Mouse (Mus musculus): ENCODE measurements at regions not wholly inside any gene's neighbourhood (a gene's known extent, or its start where the extent isn't known, plus 50 kb on each side); places are given as distances from the start of the nearest gene placed in this dataset.

GRCm38 (mm10) chr13:48160161-48160560 is 100.9 kb upstream of the Id4 start:
- H3K36me3 ChIP-seq (ENCODE audit: control insufficient read depth, insufficient read depth), result no peaks in the 10 kb centered on the region
- no peaks in the 10 kb centered on the region for H3K27me3 ChIP-seq (ENCODE audit: control insufficient read depth, insufficient read depth, insufficient read length)
- no peak for TF ChIP-seq USF1 (IDR thresholded peaks at IDR 0.05; ENCODE audit: low read depth)
- no peak for TF ChIP-seq CEBPB (IDR thresholded peaks at IDR 0.05; ENCODE audit: low read depth)
- TF ChIP-seq CTCF (IDR thresholded peaks at IDR 0.05; ENCODE audit: control insufficient read depth, insufficient read depth, insufficient read length), result no peak
- no peak for TF ChIP-seq FOSL1 (IDR thresholded peaks at IDR 0.05; ENCODE audit: insufficient read depth, low read length, poor library complexity, severe bottlenecking)
- TF ChIP-seq MYOD1 (IDR thresholded peaks at IDR 0.05; ENCODE audit: control insufficient read depth, insufficient read length, low read depth), result no peak
- TF ChIP-seq MAX (IDR thresholded peaks at IDR 0.05), result no peak
- no peak overlapping the region for H3K4me3 ChIP-seq (ENCODE audit: insufficient read depth, poor library complexity, severe bottlenecking)
- H3K79me3 ChIP-seq (ENCODE audit: low read depth), result no peaks in the 10 kb centered on the region
- H3K79me2 ChIP-seq (ENCODE audit: control insufficient read depth, insufficient read depth), result no peaks in the 10 kb centered on the region
- no peak overlapping the region for H3ac ChIP-seq (ENCODE audit: control insufficient read depth, insufficient read length, low read depth)

- Histone ChIP-seq H3K79me3 (ENCODE audit: low read depth) (no peaks in the 10 kb centered on the region), H3ac (ENCODE audit: control insufficient read depth, insufficient read length, low read depth) (no peak overlapping the region), H3K36me3 (ENCODE audit: control insufficient read depth, insufficient read depth) (no peaks in the 10 kb centered on the region), H3K4me3 (ENCODE audit: insufficient read depth, poor library complexity, severe bottlenecking) (no peak overlapping the region), H3K27me3 (ENCODE audit: control insufficient read depth, insufficient read depth, insufficient read length) (no peaks in the 10 kb centered on the region), H3K79me2 (ENCODE audit: control insufficient read depth, insufficient read depth) (no peaks in the 10 kb centered on the region)
- TF ChIP-seq MYOG (IDR thresholded peaks at IDR 0.05; ENCODE audit: control insufficient read depth, extremely low read depth, insufficient read length) (no peak), FOSL1 (IDR thresholded peaks at IDR 0.05; ENCODE audit: insufficient read depth, low read length, poor library complexity, severe bottlenecking) (no peak), USF1 (IDR thresholded peaks at IDR 0.05; ENCODE audit: low read depth) (no peak), CEBPB (IDR thresholded peaks at IDR 0.05; ENCODE audit: low read depth) (no peak), CTCF (IDR thresholded peaks at IDR 0.05; ENCODE audit: control insufficient read depth, insufficient read depth, insufficient read length) (no peak), MYOD1 (IDR thresholded peaks at IDR 0.05; ENCODE audit: control insufficient read depth, insufficient read length, low read depth) (no peak)
Observed at GRCm38 (mm10) chr13:48161339-48161738, 99.7 kb upstream of the Id4 start.

GRCm38 (mm10) chr13:48164586-48164985 is 96.4 kb upstream of the Id4 start:
- TF ChIP-seq USF1 (IDR thresholded peaks at IDR 0.05; ENCODE audit: low read depth), result no peak
- no peak for TF ChIP-seq MAX (IDR thresholded peaks at IDR 0.05)
- no peak for TF ChIP-seq CEBPB (IDR thresholded peaks at IDR 0.05; ENCODE audit: low read depth)
- TF ChIP-seq MYOD1 (IDR thresholded peaks at IDR 0.05; ENCODE audit: control insufficient read depth, insufficient read length, low read depth), result no peak
- no peak for TF ChIP-seq MYOG (IDR thresholded peaks at IDR 0.05; ENCODE audit: control insufficient read depth, extremely low read depth, insufficient read length)
- no peak for TF ChIP-seq FOSL1 (IDR thresholded peaks at IDR 0.05; ENCODE audit: insufficient read depth, low read length, poor library complexity, severe bottlenecking)
- H3K79me3 ChIP-seq (ENCODE audit: low read depth), result no peaks in the 10 kb centered on the region
- no peak overlapping the region for H3K4me3 ChIP-seq (ENCODE audit: insufficient read depth, poor library complexity, severe bottlenecking)
- no peak overlapping the region for H3ac ChIP-seq (ENCODE audit: control insufficient read depth, insufficient read length, low read depth)
- no peaks in the 10 kb centered on the region for H3K36me3 ChIP-seq (ENCODE audit: control insufficient read depth, insufficient read depth)
- H3K27me3 ChIP-seq (ENCODE audit: control insufficient read depth, insufficient read depth, insufficient read length), result no peaks in the 10 kb centered on the region
- no peaks in the 10 kb centered on the region for H3K79me2 ChIP-seq (ENCODE audit: control insufficient read depth, insufficient read depth)

GRCm38 (mm10) chr13:48165838-48166237 is 95.2 kb upstream of the Id4 start:
- Histone ChIP-seq H3K36me3 (ENCODE audit: control insufficient read depth, insufficient read depth) (no peaks in the 10 kb centered on the region), H3K27me3 (ENCODE audit: control insufficient read depth, insufficient read depth, insufficient read length) (no peaks in the 10 kb centered on the region), H3ac (ENCODE audit: control insufficient read depth, insufficient read length, low read depth) (no peak overlapping the region), H3K79me3 (ENCODE audit: low read depth) (no peaks in the 10 kb centered on the region), H3K4me3 (ENCODE audit: insufficient read depth, poor library complexity, severe bottlenecking) (no peak overlapping the region), H3K79me2 (ENCODE audit: control insufficient read depth, insufficient read depth) (no peaks in the 10 kb centered on the region)
- TF ChIP-seq USF1 (IDR thresholded peaks at IDR 0.05; ENCODE audit: low read depth) (no peak), FOSL1 (IDR thresholded peaks at IDR 0.05; ENCODE audit: insufficient read depth, low read length, poor library complexity, severe bottlenecking) (no peak), MYOD1 (IDR thresholded peaks at IDR 0.05; ENCODE audit: control insufficient read depth, insufficient read length, low read depth) (no peak), CEBPB (IDR thresholded peaks at IDR 0.05; ENCODE audit: low read depth) (no peak), MAX (IDR thresholded peaks at IDR 0.05) (no peak), MYOG (IDR thresholded peaks at IDR 0.05; ENCODE audit: control insufficient read depth, extremely low read depth, insufficient read length) (no peak), CTCF (IDR thresholded peaks at IDR 0.05; ENCODE audit: control insufficient read depth, insufficient read depth, insufficient read length) (no peak)

- Histone ChIP-seq H3K27me3 (ENCODE audit: control insufficient read depth, insufficient read depth, insufficient read length) (peaks cover 10% of the 10 kb centered on the region), H3ac (ENCODE audit: control insufficient read depth, insufficient read length, low read depth) (no peak overlapping the region), H3K79me3 (ENCODE audit: low read depth) (no peaks in the 10 kb centered on the region), H3K79me2 (ENCODE audit: control insufficient read depth, insufficient read depth) (no peaks in the 10 kb centered on the region), H3K36me3 (ENCODE audit: control insufficient read depth, insufficient read depth) (no peaks in the 10 kb centered on the region), H3K4me3 (ENCODE audit: insufficient read depth, poor library complexity, severe bottlenecking) (no peak overlapping the region)
- no peak for TF ChIP-seq CEBPB (IDR thresholded peaks at IDR 0.05; ENCODE audit: low read depth)
- no peak for TF ChIP-seq FOSL1 (IDR thresholded peaks at IDR 0.05; ENCODE audit: insufficient read depth, low read length, poor library complexity, severe bottlenecking)
- TF ChIP-seq MYOG (IDR thresholded peaks at IDR 0.05; ENCODE audit: control insufficient read depth, extremely low read depth, insufficient read length), result no peak
- TF ChIP-seq MAX (IDR thresholded peaks at IDR 0.05), result no peak
- TF ChIP-seq MYOD1 (IDR thresholded peaks at IDR 0.05; ENCODE audit: control insufficient read depth, insufficient read length, low read depth), result no peak
- no peak for TF ChIP-seq CTCF (IDR thresholded peaks at IDR 0.05; ENCODE audit: control insufficient read depth, insufficient read depth, insufficient read length)
- no peak for TF ChIP-seq USF1 (IDR thresholded peaks at IDR 0.05; ENCODE audit: low read depth)
Observed at GRCm38 (mm10) chr13:48167976-48168375, 93.1 kb upstream of the Id4 start.

- Histone ChIP-seq H3K4me3 (ENCODE audit: insufficient read depth, poor library complexity, severe bottlenecking) (no peak overlapping the region), H3K79me3 (ENCODE audit: low read depth) (no peaks in the 10 kb centered on the region), H3ac (ENCODE audit: control insufficient read depth, insufficient read length, low read depth) (no peak overlapping the region), H3K79me2 (ENCODE audit: control insufficient read depth, insufficient read depth) (no peaks in the 10 kb centered on the region), H3K36me3 (ENCODE audit: control insufficient read depth, insufficient read depth) (no peaks in the 10 kb centered on the region), H3K27me3 (ENCODE audit: control insufficient read depth, insufficient read depth, insufficient read length) (peaks cover 13% of the 10 kb centered on the region)
- TF ChIP-seq FOSL1 (IDR thresholded peaks at IDR 0.05; ENCODE audit: insufficient read depth, low read length, poor library complexity, severe bottlenecking), result no peak
Observed at GRCm38 (mm10) chr13:48171309-48171953, 89.6 kb upstream of the Id4 start.

Measured in C2C12 (cell line).